Mouse (Mus musculus): ENCODE measurements at regions not wholly inside any gene's neighbourhood (a gene's known extent, or its start where the extent isn't known, plus 50 kb on each side); places are given as distances from the start of the nearest gene placed in this dataset.

DNA sequence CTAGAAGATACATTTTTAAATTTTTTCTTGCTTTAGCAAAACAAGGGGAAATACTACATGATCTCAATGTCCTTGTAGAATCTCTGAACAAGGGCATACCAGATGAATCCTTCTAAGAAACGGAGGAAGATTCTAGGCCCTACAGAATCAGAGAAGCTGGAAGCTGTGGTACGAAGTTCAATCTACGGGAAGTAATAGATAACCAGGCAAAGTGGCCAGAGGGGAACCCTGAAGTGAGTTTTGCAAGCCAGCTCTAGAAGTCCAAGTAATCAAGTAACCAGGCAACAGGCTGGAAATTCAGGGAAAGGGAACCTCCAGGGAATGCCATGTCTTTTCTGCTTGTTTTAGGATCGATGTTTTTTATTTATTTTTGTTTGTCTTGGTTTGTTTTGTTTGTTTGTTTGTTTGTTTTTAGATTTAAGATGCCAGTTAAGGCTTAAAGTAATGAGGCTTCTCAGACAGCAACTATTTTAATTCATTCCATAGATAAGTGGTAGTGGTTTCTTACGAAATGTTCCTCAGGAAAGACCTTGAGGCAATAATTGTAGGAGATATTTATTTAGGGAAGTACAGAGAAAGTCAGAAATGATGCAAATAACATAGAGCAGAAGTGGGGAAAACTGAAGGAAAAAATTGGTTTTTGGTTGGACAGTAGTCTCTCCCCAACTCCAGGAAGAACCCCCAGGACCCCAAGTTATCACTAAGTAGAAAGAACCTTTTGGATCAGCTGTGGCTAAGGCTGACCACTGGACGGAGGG lies 420.7 kb downstream of the Lipi start:
- H3K4me3 ChIP-seq (ENCODE audit: low read depth, low read length): no peak overlapping the region
- no peaks in the 10 kb centered on the region for H3K27me3 ChIP-seq (ENCODE audit: control insufficient read depth, insufficient read depth, low read depth, low read length)
- no peak for ATAC-seq
- no peaks in the 10 kb centered on the region for H3K4me1 ChIP-seq (ENCODE audit: control insufficient read depth, insufficient read depth, low read length)
- no peaks in the 10 kb centered on the region for H3K9me3 ChIP-seq (replicated peaks; ENCODE audit: control insufficient read depth, low read length, poor library complexity, severe bottlenecking)
- no peak overlapping the region for H3K4me2 ChIP-seq (ENCODE audit: low read length)
- H3K27ac ChIP-seq (ENCODE audit: low read length): no peak overlapping the region
- no peak overlapping the region for H3K9ac ChIP-seq (ENCODE audit: low read depth, low read length)
- 82% methylated on average over 6 of the region's 6 CpGs for WGBS
- H3K36me3 ChIP-seq (ENCODE audit: control insufficient read depth, insufficient read depth, low read length): no peaks in the 10 kb centered on the region

DNA sequence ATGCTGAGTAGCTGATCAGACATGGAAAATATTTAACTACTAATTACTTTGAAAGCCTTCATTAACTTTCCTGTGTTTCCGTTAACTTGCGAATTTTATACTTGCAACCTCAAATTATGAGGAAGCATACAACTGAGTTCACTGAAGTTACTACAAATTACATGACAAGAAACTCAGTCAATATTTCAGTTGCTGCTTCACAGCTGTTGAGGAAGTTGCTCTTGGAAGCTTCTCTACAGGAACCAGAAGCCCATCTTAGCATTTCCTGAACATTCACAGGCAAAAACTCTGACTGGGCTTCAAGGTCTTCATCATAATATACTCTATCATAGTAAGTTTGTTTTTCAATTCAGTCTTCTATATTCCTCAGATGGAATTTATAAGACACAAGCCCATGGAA lies 426.1 kb downstream of the Lipi start:
- Histone ChIP-seq H3K27ac (ENCODE audit: low read length) (no peak overlapping the region), H3K9ac (ENCODE audit: low read depth, low read length) (no peak overlapping the region), H3K36me3 (ENCODE audit: control insufficient read depth, insufficient read depth, low read length) (no peaks in the 10 kb centered on the region), H3K4me1 (ENCODE audit: control insufficient read depth, insufficient read depth, low read length) (no peaks in the 10 kb centered on the region), H3K27me3 (ENCODE audit: control insufficient read depth, insufficient read depth, low read depth, low read length) (no peaks in the 10 kb centered on the region), H3K4me2 (ENCODE audit: low read length) (no peak overlapping the region), H3K9me3 (replicated peaks; ENCODE audit: control insufficient read depth, low read length, poor library complexity, severe bottlenecking) (no peaks in the 10 kb centered on the region), H3K4me3 (ENCODE audit: low read depth, low read length) (no peak overlapping the region)
- no peak for ATAC-seq
- WGBS: 95% methylated on average over 2 of the region's 2 CpGs

DNA sequence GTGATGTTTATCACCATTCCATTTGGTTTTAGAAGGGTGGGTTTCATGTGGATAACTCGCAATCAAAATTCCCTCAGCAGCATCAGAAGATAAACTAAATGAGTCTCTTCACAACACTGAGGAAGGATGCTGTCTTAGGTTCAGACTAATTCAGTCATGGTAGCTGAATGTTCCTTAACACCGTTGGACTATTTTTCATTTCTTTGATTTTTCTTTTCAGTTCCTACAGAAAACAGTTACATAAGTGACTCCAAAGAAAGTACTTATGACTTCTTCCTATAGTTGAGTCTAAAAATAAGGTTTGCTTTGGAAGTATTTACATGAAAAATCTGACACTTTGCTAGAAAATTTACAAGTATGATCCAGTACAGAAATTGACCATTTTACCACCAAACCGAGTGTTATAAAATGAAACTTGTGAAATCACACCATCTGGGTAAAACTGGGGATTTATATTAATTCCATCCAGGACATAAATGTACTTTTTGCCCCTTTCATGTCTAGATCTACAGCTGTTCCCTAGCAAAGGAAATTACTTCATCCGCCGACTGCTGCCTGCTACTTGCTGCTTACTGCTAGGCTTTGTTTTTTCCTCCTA lies 430.3 kb downstream of the Lipi start:
- 89% methylated on average over 5 of the region's 5 CpGs for WGBS
- Histone ChIP-seq H3K9me3 (replicated peaks; ENCODE audit: control insufficient read depth, low read length, poor library complexity, severe bottlenecking) (no peaks in the 10 kb centered on the region), H3K4me3 (ENCODE audit: low read depth, low read length) (no peak overlapping the region), H3K9ac (ENCODE audit: low read depth, low read length) (no peak overlapping the region), H3K4me2 (ENCODE audit: low read length) (no peak overlapping the region), H3K27me3 (ENCODE audit: control insufficient read depth, insufficient read depth, low read depth, low read length) (no peaks in the 10 kb centered on the region), H3K36me3 (ENCODE audit: control insufficient read depth, insufficient read depth, low read length) (no peaks in the 10 kb centered on the region), H3K4me1 (ENCODE audit: control insufficient read depth, insufficient read depth, low read length) (no peaks in the 10 kb centered on the region), H3K27ac (ENCODE audit: low read length) (no peak overlapping the region)
- no peak for ATAC-seq

Measured in midbrain, embryonic 16.5 days (tissue).